ENCODE assay signal across 11 mouse cellular contexts in genomic region chr6:50009856-50010255, GRCm38 (mm10).
"Had no signal": no experiment of that assay in that cellular context is flagged by ENCODE, and none has a peak within 500 bp of the region (broad histone marks: within the 10 kb centered on the region; RNA-seq: fewer than 3 reads in every experiment).

No protein-coding gene starts in this region.

- ATAC-seq: liver, embryonic 12.5 days; midbrain, embryonic 16.5 days had no signal

- H3K36me3 ChIP-seq: limb, embryonic 15.5 days; liver, embryonic 12.5 days; lung, embryonic 15.5 days; midbrain, embryonic 12.5 days; neural tube, embryonic 15.5 days; stomach, embryonic 15.5 days had no signal

- H3K27me3 ChIP-seq: limb, embryonic 15.5 days; liver, embryonic 12.5 days; lung, embryonic 15.5 days; midbrain, embryonic 12.5 days; neural tube, embryonic 15.5 days; stomach, embryonic 15.5 days had no signal

- H3K4me2 ChIP-seq: limb, embryonic 15.5 days; liver, embryonic 12.5 days; lung, embryonic 15.5 days; midbrain, embryonic 12.5 days; neural tube, embryonic 15.5 days; stomach, embryonic 15.5 days had no signal

- H3K4me1 ChIP-seq: midbrain, embryonic 12.5 days had no signal

- H3K9me3 ChIP-seq: limb, embryonic 15.5 days; liver, embryonic 12.5 days; lung, embryonic 15.5 days; midbrain, embryonic 12.5 days; neural tube, embryonic 15.5 days; stomach, embryonic 15.5 days had no signal

- DNase-seq: layer of hippocampus, adult 9-11 months; layer of hippocampus, postnatal 36 days; right cerebral cortex, adult 18-20 months; right cerebral cortex, postnatal 25 days had no signal

- H3K27ac ChIP-seq: limb, embryonic 15.5 days; midbrain, embryonic 12.5 days; neural tube, embryonic 15.5 days; stomach, embryonic 15.5 days had no signal

- H3K9ac ChIP-seq: limb, embryonic 15.5 days; liver, embryonic 12.5 days; lung, embryonic 15.5 days; midbrain, embryonic 12.5 days; neural tube, embryonic 15.5 days; stomach, embryonic 15.5 days had no signal

- H3K4me3 ChIP-seq: limb, embryonic 15.5 days; liver, embryonic 12.5 days; lung, embryonic 15.5 days; midbrain, embryonic 12.5 days; neural tube, embryonic 15.5 days; stomach, embryonic 15.5 days had no signal
